Mouse (Mus musculus) lung, embryonic 15.5 days (tissue): ENCODE measurements around the gene Mtmr3. TPM values are rescaled to one million over a fixed set of nuclear protein-coding genes. Genes with fewer than 3 reads are reported as not detected.

Experiments used
- ATAC-seq: fragments of 200-750 bp; cut with Nextera tagmentation; 2 replicates; pipeline ENCODE4 v1.8.0; 2017; ENCODE audit warnings: moderate number of reproducible peaks, borderline replicate concordance; ENCODE audit not compliant: low FRiP score, low TSS enrichment; ENCODE audit errors: extremely low read depth
- H3K27ac ChIP-seq: fragments of 300-500 bp; sonication (generic); 2 replicates; pipeline ENCODE4 v1.5.1; 2015; ENCODE audit warnings: moderate library complexity, mild to moderate bottlenecking, inconsistent platforms
- H3K27me3 ChIP-seq: fragments of 300-500 bp; sonication (generic); 2 replicates; pipeline ENCODE4 v1.6.1; 2015; ENCODE audit warnings: inconsistent platforms
- H3K36me3 ChIP-seq: fragments of 300-500 bp; sonication (generic); 2 replicates; pipeline ENCODE4 v1.6.1; 2015; ENCODE audit warnings: inconsistent platforms
- H3K4me1 ChIP-seq: fragments of 300-500 bp; sonication (generic); 2 replicates; pipeline ENCODE4 v1.6.1; 2015; ENCODE audit warnings: inconsistent platforms
- H3K4me2 ChIP-seq: fragments of 300-500 bp; sonication (generic); 2 replicates; pipeline ENCODE4 v1.6.1; 2015; ENCODE audit warnings: inconsistent platforms, mild to moderate bottlenecking, moderate library complexity
- H3K4me3 ChIP-seq: fragments of 300-500 bp; sonication (generic); 2 replicates; pipeline ENCODE4 v1.5.1; 2015; ENCODE audit warnings: mild to moderate bottlenecking, inconsistent platforms
- H3K9ac ChIP-seq: fragments of 300-500 bp; sonication (generic); 2 replicates; pipeline ENCODE4 v1.6.1; 2015; ENCODE audit warnings: inconsistent platforms
- H3K9me3 ChIP-seq: fragments of 300-500 bp; sonication (generic); 2 replicates; pipeline ENCODE4 v1.6.1; 2016; ENCODE audit warnings: inconsistent platforms
- WGBS: fragments of 180-500 bp; shearing (Covaris S2); methylation state at CpG from one replicate; pipeline ENCODE4 v1.1.7; 2015; 5-methylcytosine and 5-hydroxymethylcytosine counted together
- polyA plus RNA-seq: library from polyadenylated mRNA; unstranded; fragments of >200 nt; fragmentation: Nextera tagmentation; extraction: Ambion mirVana; gene quantifications from 2 replicates; pipeline ENCODE4 v1.2.1, GENCODE M21; 2015

The Mtmr3 gene
- polyA plus RNA-seq, 1 experiment from 2014 or later: 25.4 TPM

GRCm38 (mm10) chr11:4476184-4476697, 118.4 kb downstream of the Mtmr3 start:
- Histone ChIP-seq H3K9me3 (no peaks in the 10 kb centered on the region), H3K4me2 (no peak overlapping the region), H3K27me3 (no peaks in the 10 kb centered on the region), H3K4me3 (no peak overlapping the region), H3K27ac (no peak overlapping the region), H3K4me1 (no peaks in the 10 kb centered on the region), H3K9ac (no peak overlapping the region), H3K36me3 (peaks cover 19% of the 10 kb centered on the region; the same call in 1 of the 2 replicates)
- no peak for ATAC-seq
- WGBS: 83% methylated on average over 4 of the region's 4 CpGs

- ATAC-seq: no peak
- no peaks in the 10 kb centered on the region for H3K9me3 ChIP-seq
- H3K9ac ChIP-seq: no peak overlapping the region
- H3K4me1 ChIP-seq: no peaks in the 10 kb centered on the region
- no peak overlapping the region for H3K27ac ChIP-seq
- H3K27me3 ChIP-seq: no peaks in the 10 kb centered on the region
- WGBS: 72% methylated on average over 7 of the region's 7 CpGs
- H3K36me3 ChIP-seq: no peaks in the 10 kb centered on the region
- H3K4me2 ChIP-seq: no peak overlapping the region
- no peak overlapping the region for H3K4me3 ChIP-seq
Measured at GRCm38 (mm10) chr11:4472464-4473179, 122.0 kb downstream of the Mtmr3 start.

- no peak overlapping the region for H3K9ac ChIP-seq
Measured at GRCm38 (mm10) chr11:4471734-4472133, 122.9 kb downstream of the Mtmr3 start.

GRCm38 (mm10) chr11:4471251-4471650, 123.4 kb downstream of the Mtmr3 start:
- no peak for ATAC-seq
- Histone ChIP-seq H3K4me3 (no peak overlapping the region), H3K27me3 (no peaks in the 10 kb centered on the region), H3K9ac (no peak overlapping the region), H3K4me1 (no peaks in the 10 kb centered on the region), H3K36me3 (no peaks in the 10 kb centered on the region), H3K9me3 (no peaks in the 10 kb centered on the region), H3K4me2 (no peak overlapping the region), H3K27ac (no peak overlapping the region)

More at GRCm38 (mm10) chr11:4471734-4472133, 122.9 kb downstream of the Mtmr3 start:
- no peak for ATAC-seq
- Histone ChIP-seq H3K4me1 (no peaks in the 10 kb centered on the region), H3K9me3 (no peaks in the 10 kb centered on the region), H3K4me3 (no peak overlapping the region), H3K27ac (no peak overlapping the region), H3K36me3 (no peaks in the 10 kb centered on the region), H3K4me2 (no peak overlapping the region), H3K27me3 (no peaks in the 10 kb centered on the region)
- 84% methylated on average over 5 of the region's 5 CpGs for WGBS

GRCm38 (mm10) chr11:4469091-4469490, 125.6 kb downstream of the Mtmr3 start:
- Histone ChIP-seq H3K27ac (no peak overlapping the region), H3K36me3 (no peaks in the 10 kb centered on the region), H3K4me3 (no peak overlapping the region), H3K27me3 (no peaks in the 10 kb centered on the region), H3K4me1 (no peaks in the 10 kb centered on the region), H3K9ac (no peak overlapping the region), H3K9me3 (no peaks in the 10 kb centered on the region), H3K4me2 (no peak overlapping the region)
- no peak for ATAC-seq
- WGBS: 55% methylated on average over 5 of the region's 5 CpGs

- Histone ChIP-seq H3K4me2 (no peak overlapping the region), H3K4me1 (no peaks in the 10 kb centered on the region), H3K4me3 (no peak overlapping the region), H3K27ac (no peak overlapping the region), H3K27me3 (no peaks in the 10 kb centered on the region), H3K9ac (no peak overlapping the region), H3K36me3 (no peaks in the 10 kb centered on the region), H3K9me3 (no peaks in the 10 kb centered on the region)
- WGBS: 91% methylated on average over 1 of the region's 1 CpGs
- ATAC-seq: no peak
Measured at GRCm38 (mm10) chr11:4467436-4467835, 127.2 kb downstream of the Mtmr3 start.

- peak overlapping the region; percentile 55 for H3K27ac ChIP-seq
- H3K9ac ChIP-seq: no peak overlapping the region
- H3K4me2 ChIP-seq: no peak overlapping the region
- H3K27me3 ChIP-seq: no peaks in the 10 kb centered on the region
- ATAC-seq: no peak
- H3K4me1 ChIP-seq: no peaks in the 10 kb centered on the region
- H3K4me3 ChIP-seq: no peak overlapping the region
- no peaks in the 10 kb centered on the region for H3K9me3 ChIP-seq
- H3K36me3 ChIP-seq: no peaks in the 10 kb centered on the region
- WGBS: 50% methylated on average over 4 of the region's 4 CpGs
Measured at GRCm38 (mm10) chr11:4466191-4466590, 128.5 kb downstream of the Mtmr3 start.

GRCm38 (mm10) chr11:4464616-4465015, 130.0 kb downstream of the Mtmr3 start:
- Histone ChIP-seq H3K4me3 (no peak overlapping the region), H3K27me3 (no peaks in the 10 kb centered on the region), H3K9me3 (no peaks in the 10 kb centered on the region), H3K36me3 (no peaks in the 10 kb centered on the region), H3K27ac (no peak overlapping the region), H3K9ac (no peak overlapping the region), H3K4me1 (no peaks in the 10 kb centered on the region), H3K4me2 (no peak overlapping the region)
- ATAC-seq: no peak
- 86% methylated on average over 4 of the region's 4 CpGs for WGBS

GRCm38 (mm10) chr11:4464186-4464585, 130.5 kb downstream of the Mtmr3 start:
- no peaks in the 10 kb centered on the region for H3K27me3 ChIP-seq
- no peak overlapping the region for H3K4me3 ChIP-seq
- no peak for ATAC-seq
- no peaks in the 10 kb centered on the region for H3K36me3 ChIP-seq
- H3K4me1 ChIP-seq: no peaks in the 10 kb centered on the region
- no peak overlapping the region for H3K27ac ChIP-seq
- no peak overlapping the region for H3K4me2 ChIP-seq
- no peak overlapping the region for H3K9ac ChIP-seq
- WGBS: 91% methylated on average over 1 of the region's 1 CpGs
- no peaks in the 10 kb centered on the region for H3K9me3 ChIP-seq

GRCm38 (mm10) chr11:4462868-4463267, 131.8 kb downstream of the Mtmr3 start:
- Histone ChIP-seq H3K9me3 (no peaks in the 10 kb centered on the region), H3K4me3 (no peak overlapping the region), H3K27me3 (no peaks in the 10 kb centered on the region), H3K27ac (no peak overlapping the region), H3K9ac (no peak overlapping the region), H3K4me1 (no peaks in the 10 kb centered on the region), H3K4me2 (no peak overlapping the region), H3K36me3 (no peaks in the 10 kb centered on the region)
- 30% methylated on average over 2 of the region's 2 CpGs for WGBS
- no peak for ATAC-seq

GRCm38 (mm10) chr11:4461154-4461553, 133.5 kb downstream of the Mtmr3 start:
- Histone ChIP-seq H3K36me3 (no peaks in the 10 kb centered on the region), H3K4me2 (no peak overlapping the region), H3K4me3 (no peak overlapping the region), H3K27me3 (no peaks in the 10 kb centered on the region), H3K4me1 (no peaks in the 10 kb centered on the region), H3K9me3 (no peaks in the 10 kb centered on the region), H3K9ac (no peak overlapping the region), H3K27ac (no peak overlapping the region)
- ATAC-seq: no peak
- WGBS: 11% methylated on average over 12 of the region's 12 CpGs

- H3K27ac ChIP-seq: no peak overlapping the region
- no peak overlapping the region for H3K4me3 ChIP-seq
- H3K27me3 ChIP-seq: no peaks in the 10 kb centered on the region
- no peak overlapping the region for H3K4me2 ChIP-seq
- WGBS: 53% methylated on average over 5 of the region's 5 CpGs
- H3K9me3 ChIP-seq: no peaks in the 10 kb centered on the region
- no peaks in the 10 kb centered on the region for H3K4me1 ChIP-seq
- H3K36me3 ChIP-seq: no peaks in the 10 kb centered on the region
- no peak for ATAC-seq
- H3K9ac ChIP-seq: no peak overlapping the region
Measured at GRCm38 (mm10) chr11:4460615-4461014, 134.0 kb downstream of the Mtmr3 start.
